Mouse (Mus musculus) limb, embryonic 11.5 days (tissue): Measurements from ENCODE around the gene Isoc2a. TPM values are rescaled to one million over a fixed set of nuclear protein-coding genes. Genes with fewer than 3 reads are reported as not detected.
A peak's percentile ranks its signal among the peaks of the same experiment; 100 is the strongest.

Experiments used
- ATAC-seq: fragments of 200-750 bp; cut with Nextera tagmentation; 2 replicates; pipeline ENCODE4 v1.8.0; 2017; ENCODE audit warnings: low read depth; ENCODE audit not compliant: insufficient number of reproducible peaks, low FRiP score, low TSS enrichment
- DNase-seq: peaks from one replicate; pipeline ENCODE4 v3.0.0-alpha.2; 2015; ENCODE audit warnings: low spot score
- H3K27ac ChIP-seq: fragments of 300-500 bp; sonication (generic); replicated peaks from 2 replicates; pipeline ENCODE4 v1.5.1; 2014; ENCODE audit warnings: low read depth, mild to moderate bottlenecking, low read length
- H3K27me3 ChIP-seq: fragments of 300-500 bp; sonication (generic); 2 replicates; pipeline ENCODE4 v1.6.1; 2014; ENCODE audit warnings: mild to moderate bottlenecking, low read length, mixed read lengths; ENCODE audit not compliant: control insufficient read depth, insufficient read depth
- H3K36me3 ChIP-seq: fragments of 300-500 bp; sonication (generic); 2 replicates; pipeline ENCODE4 v1.6.1; 2014; ENCODE audit warnings: mild to moderate bottlenecking, low read length, moderate library complexity, mixed read lengths; ENCODE audit not compliant: control insufficient read depth, insufficient read depth
- H3K4me1 ChIP-seq: fragments of 300-500 bp; sonication (generic); 2 replicates; pipeline ENCODE4 v1.6.1; 2014; ENCODE audit warnings: low read length, mixed read lengths; ENCODE audit not compliant: control insufficient read depth, insufficient read depth
- H3K4me2 ChIP-seq: fragments of 300-500 bp; sonication (generic); 2 replicates; pipeline ENCODE4 v1.6.1; 2014; ENCODE audit warnings: low read depth, mild to moderate bottlenecking, moderate library complexity; ENCODE audit not compliant: severe bottlenecking
- H3K4me3 ChIP-seq: fragments of 300-500 bp; sonication (generic); 2 replicates; pipeline ENCODE4 v1.5.1; 2014; ENCODE audit warnings: low read depth, low read length
- H3K9ac ChIP-seq: fragments of 300-500 bp; sonication (generic); 2 replicates; pipeline ENCODE4 v1.6.1; 2014; ENCODE audit warnings: mild to moderate bottlenecking, low read length
- H3K9me3 ChIP-seq: fragments of 300-500 bp; sonication (generic); 2 replicates; pipeline ENCODE4 v1.6.1; 2016; ENCODE audit warnings: low read length; ENCODE audit not compliant: control insufficient read depth
- WGBS: fragments of 180-500 bp; shearing (Covaris S2); extraction: QIAGEN DNeasy Blood & Tissue Kit; methylation state at CpG from one replicate; pipeline ENCODE4 v1.1.7; 2014; 5-methylcytosine and 5-hydroxymethylcytosine counted together
- polyA plus RNA-seq: library from polyadenylated mRNA; unstranded; fragments of >200 nt; fragmentation: Nextera tagmentation; extraction: Ambion mirVana; gene quantifications from 2 replicates; pipeline ENCODE4 v1.2.1, GENCODE M21; 2014

Isoc2a gene
- polyA plus RNA-seq, 1 experiment from 2014 or later = 0.63 TPM

GRCm38 (mm10) chr7:4922931-4923565, 46.1 kb downstream of the Isoc2a start:
- peak; percentile 89 for DNase-seq

GRCm38 (mm10) chr7:4923586-4924364, 46.8 kb downstream of the Isoc2a start:
- H3K4me3 ChIP-seq = peak overlapping the region; percentile 20
- peak overlapping the region; percentile 71 for H3K4me2 ChIP-seq
- H3K4me1 ChIP-seq = peaks cover 53% of the 10 kb centered on the region
- peak overlapping the region; percentile 67 for H3K9ac ChIP-seq
- no peaks in the 10 kb centered on the region for H3K27me3 ChIP-seq
- H3K27ac ChIP-seq = peak overlapping the region; percentile 88
- ATAC-seq (0 out of 2 replicates have a peak, but pooled peaks have one; percentile 2), DNase-seq (peak; percentile 66)
- H3K9me3 ChIP-seq = no peaks in the 10 kb centered on the region
- H3K36me3 ChIP-seq = peaks cover 16% of the 10 kb centered on the region; the same call in 1 of the 2 replicates
- WGBS = 4% methylated on average over 37 of the region's 37 CpGs

More at GRCm38 (mm10) chr7:4922931-4923565, 46.1 kb downstream of the Isoc2a start:
- WGBS = 1% methylated on average over 14 of the region's 14 CpGs
- Histone ChIP-seq H3K36me3 (peaks cover 16% of the 10 kb centered on the region; the same call in 1 of the 2 replicates), H3K4me3 (peak overlapping the region; percentile 20), H3K4me1 (peaks cover 53% of the 10 kb centered on the region), H3K9me3 (no peaks in the 10 kb centered on the region), H3K27ac (peak overlapping the region; percentile 88), H3K4me2 (peak overlapping the region; percentile 71), H3K27me3 (no peaks in the 10 kb centered on the region), H3K9ac (peak overlapping the region; percentile 67; the same call in 1 of the 2 replicates)
- peak; percentile 14; the same call in 1 of the 2 replicates for ATAC-seq

- Histone ChIP-seq H3K4me2 (peak overlapping the region; percentile 71), H3K36me3 (peaks cover 13% of the 10 kb centered on the region; the same call in 1 of the 2 replicates), H3K27me3 (no peaks in the 10 kb centered on the region), H3K4me3 (peak overlapping the region; percentile 20), H3K4me1 (peaks cover 53% of the 10 kb centered on the region), H3K9ac (peak overlapping the region; percentile 67; the same call in 1 of the 2 replicates), H3K9me3 (no peaks in the 10 kb centered on the region), H3K27ac (peak overlapping the region; percentile 88)
- 1% methylated on average over 4 of the region's 4 CpGs for WGBS
- DNase-seq (peak; percentile 52), ATAC-seq (no peak)
These were observed 47.5 kb downstream of the Isoc2a start for GRCm38 (mm10) chr7:4924483-4924882.

GRCm38 (mm10) chr7:4924891-4925301, 47.9 kb downstream of the Isoc2a start:
- WGBS = 6% methylated on average over 3 of the region's 4 CpGs
- H3K9ac ChIP-seq = 0 out of 2 replicates have a peak overlapping the region, but pooled peaks have one; percentile 9
- DNase-seq = peak; percentile 52
- peak overlapping the region; percentile 88 for H3K27ac ChIP-seq
- no peaks in the 10 kb centered on the region for H3K27me3 ChIP-seq
- H3K4me2 ChIP-seq = peak overlapping the region; percentile 71
- ATAC-seq = no peak
- H3K4me1 ChIP-seq = peaks cover 53% of the 10 kb centered on the region
- no peaks in the 10 kb centered on the region for H3K9me3 ChIP-seq
- H3K4me3 ChIP-seq = no peak overlapping the region
- H3K36me3 ChIP-seq = peaks cover 9% of the 10 kb centered on the region; the same call in 1 of the 2 replicates

GRCm38 (mm10) chr7:4925441-4926381, 48.8 kb downstream of the Isoc2a start, which contains the start of gene Ssc5d:
Gene Ssc5d, plus strand, starts transcription at chr7:4925785.
- Histone ChIP-seq H3K36me3 (0 out of 2 replicates have a peak, but pooled peaks cover 4% of the 10 kb centered on the region), H3K27me3 (no peaks in the 10 kb centered on the region), H3K27ac (peak within 1 kb of the TSS; percentile 88), H3K4me1 (peaks cover 50% of the 10 kb centered on the region), H3K9ac (0 out of 2 replicates have a peak within 1 kb of the TSS, but pooled peaks have one; percentile 9), H3K4me3 (no peak within 1 kb of the TSS; the same call in 1 of the 2 replicates), H3K4me2 (peak within 1 kb of the TSS; percentile 71), H3K9me3 (no peaks in the 10 kb centered on the region)
- peak; percentile 8; the same call in 1 of the 2 replicates for ATAC-seq
- WGBS = 3% methylated on average over 6 of the region's 6 CpGs
- peak; percentile 53 for DNase-seq

- DNase-seq (no peak), ATAC-seq (no peak)
- Histone ChIP-seq H3K27me3 (no peaks in the 10 kb centered on the region), H3K27ac (no peak overlapping the region), H3K36me3 (no peaks in the 10 kb centered on the region), H3K4me2 (peak overlapping the region; percentile 17; the same call in 1 of the 2 replicates), H3K9me3 (no peaks in the 10 kb centered on the region), H3K9ac (no peak overlapping the region; the same call in 1 of the 2 replicates), H3K4me3 (no peak overlapping the region), H3K4me1 (peaks cover 42% of the 10 kb centered on the region)
- 73% methylated on average over 16 of the region's 16 CpGs for WGBS
These were observed 49.9 kb downstream of the Isoc2a start for GRCm38 (mm10) chr7:4926849-4927248.

GRCm38 (mm10) chr7:4927711-4928110, 50.8 kb downstream of the Isoc2a start:
- DNase-seq = no peak
- H3K36me3 ChIP-seq = no peaks in the 10 kb centered on the region
- H3K27ac ChIP-seq = no peak overlapping the region
- no peaks in the 10 kb centered on the region for H3K9me3 ChIP-seq
- no peak for ATAC-seq
- peaks cover 42% of the 10 kb centered on the region for H3K4me1 ChIP-seq
- no peaks in the 10 kb centered on the region for H3K27me3 ChIP-seq
- H3K9ac ChIP-seq = no peak overlapping the region; the same call in 1 of the 2 replicates
- 56% methylated on average over 8 of the region's 8 CpGs for WGBS
- H3K4me2 ChIP-seq = no peak overlapping the region
- no peak overlapping the region for H3K4me3 ChIP-seq
